Mouse (Mus musculus) cerebral cortex, adult 2 months (tissue): Measurements from ENCODE around the gene Ssr4.

Experiments used
- WGBS: fragments of 180-500 bp; shearing (Covaris S2); methylation state at CpG from one replicate; pipeline ENCODE4 v1.1.7; 2018; 5-methylcytosine and 5-hydroxymethylcytosine counted together

Ssr4 gene

GRCm38 (mm10) chrX:73786364-73787224 lies at the start of gene Ssr4, which contains the start of gene Idh3g:
TSS of gene Ssr4 (plus strand) at chrX:73787028.
TSS of gene Idh3g (minus strand) at chrX:73786897.
- WGBS: 5% methylated on average over 52 of the region's 52 CpGs

GRCm38 (mm10) chrX:73738155-73738554 lies 48.7 kb upstream of the Ssr4 start:
- WGBS: 77% methylated on average over 1 of the region's 1 CpGs

DNA sequence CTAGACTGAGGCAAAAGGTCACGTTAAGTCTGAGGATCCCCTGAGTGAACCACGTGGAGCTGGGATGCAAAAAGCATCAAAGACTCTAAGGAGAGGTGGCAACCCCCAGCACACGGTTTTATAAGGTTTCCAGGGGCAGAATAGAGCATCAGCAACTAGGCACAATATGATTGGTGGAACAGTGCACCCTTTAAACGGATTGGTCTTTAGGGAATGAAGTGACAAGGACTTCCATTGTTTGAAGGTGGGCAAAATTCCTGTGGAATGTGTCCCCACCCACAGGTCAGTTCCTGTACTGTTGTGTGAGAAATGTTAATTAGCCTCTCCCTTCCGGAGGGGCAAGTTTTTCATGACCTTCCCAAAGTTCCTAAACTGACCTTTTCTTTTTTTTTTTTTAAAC lies 47.7 kb upstream of the Ssr4 start:
- WGBS: 63% methylated on average over 5 of the region's 5 CpGs

GRCm38 (mm10) chrX:73739841-73740240 lies 47.0 kb upstream of the Ssr4 start:
- WGBS: 96% methylated on average over 7 of the region's 7 CpGs

DNA sequence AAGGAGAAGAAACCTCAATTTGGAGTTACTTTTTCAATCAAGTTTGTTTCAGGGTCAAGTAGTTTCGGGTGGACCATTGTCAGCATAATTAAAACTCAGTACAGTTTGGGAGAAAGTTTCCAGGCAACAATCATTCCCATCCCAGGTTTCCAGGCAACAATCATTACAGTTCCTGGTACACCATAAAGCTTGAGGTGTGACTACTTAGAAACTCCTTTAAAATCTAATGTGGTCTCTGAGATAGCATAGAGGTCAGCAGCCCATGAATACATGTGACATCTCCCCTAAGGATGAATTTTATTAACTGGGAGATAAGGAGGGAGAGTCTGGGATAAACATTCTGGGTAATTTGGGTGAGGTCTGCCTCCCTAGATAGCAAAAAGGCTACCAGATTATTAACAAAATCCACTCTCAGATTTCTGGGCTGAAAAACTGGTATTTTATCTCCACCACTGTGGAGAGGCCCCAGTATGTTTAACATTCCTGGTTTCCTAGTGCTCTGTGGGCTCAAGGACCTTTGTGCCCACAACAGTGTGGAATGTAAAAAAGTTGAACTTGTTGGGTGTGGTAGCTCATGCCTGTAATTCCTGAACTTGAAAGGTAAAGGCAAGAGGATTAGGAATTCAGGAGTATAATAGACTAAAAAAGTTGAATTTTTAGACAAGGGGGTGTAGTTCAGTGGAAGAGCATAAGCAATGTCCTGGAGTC lies 41.9 kb upstream of the Ssr4 start:
- WGBS: 85% methylated on average over 1 of the region's 1 CpGs

GRCm38 (mm10) chrX:73748977-73749376 lies 37.9 kb upstream of the Ssr4 start:
- 95% methylated on average over 1 of the region's 1 CpGs for WGBS

DNA sequence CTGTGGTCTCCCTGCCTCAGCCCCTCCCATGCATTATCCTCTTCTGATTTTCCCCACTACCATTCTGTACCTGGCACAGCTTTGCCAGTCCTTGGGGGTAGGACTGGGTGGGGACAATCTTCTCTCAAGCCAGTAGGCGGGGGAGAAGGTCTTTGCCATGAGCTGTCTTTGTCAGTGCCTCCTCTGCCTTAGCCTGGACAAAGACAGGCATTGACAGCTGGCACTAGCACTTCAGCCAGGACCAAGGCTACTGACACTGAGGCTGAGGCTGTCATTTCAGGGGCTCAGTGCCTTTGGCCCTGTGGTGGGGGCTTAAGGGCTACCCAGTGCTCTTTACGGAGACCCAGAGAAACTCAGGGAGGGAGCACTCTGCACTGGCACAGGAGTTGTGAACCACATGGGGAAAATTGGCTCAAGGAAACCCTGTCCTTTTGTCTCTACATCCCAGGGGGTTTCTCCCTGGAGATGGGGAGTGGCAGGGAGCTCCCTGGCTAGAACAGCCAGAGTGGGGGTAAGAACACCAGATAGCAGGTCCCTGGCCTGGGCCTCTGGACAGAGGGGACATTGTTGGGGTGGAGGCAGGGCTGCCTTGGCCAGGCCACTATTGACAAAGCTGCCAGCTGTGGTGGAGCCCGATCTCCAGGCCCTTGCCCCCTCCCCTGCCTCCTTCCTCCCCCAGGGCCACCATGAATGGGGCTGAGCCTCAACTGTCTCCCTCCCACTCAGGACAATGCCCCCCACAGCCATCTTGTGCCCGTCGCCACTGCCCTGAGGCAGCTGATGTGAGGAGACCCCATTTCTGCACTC lies 30.3 kb upstream of the Ssr4 start, which contains the start of gene Plxnb3:
Gene Plxnb3 (plus strand): TSS at position 757 of the 807 bp plus-strand sequence.
- 65% methylated on average over 5 of the region's 5 CpGs for WGBS

DNA sequence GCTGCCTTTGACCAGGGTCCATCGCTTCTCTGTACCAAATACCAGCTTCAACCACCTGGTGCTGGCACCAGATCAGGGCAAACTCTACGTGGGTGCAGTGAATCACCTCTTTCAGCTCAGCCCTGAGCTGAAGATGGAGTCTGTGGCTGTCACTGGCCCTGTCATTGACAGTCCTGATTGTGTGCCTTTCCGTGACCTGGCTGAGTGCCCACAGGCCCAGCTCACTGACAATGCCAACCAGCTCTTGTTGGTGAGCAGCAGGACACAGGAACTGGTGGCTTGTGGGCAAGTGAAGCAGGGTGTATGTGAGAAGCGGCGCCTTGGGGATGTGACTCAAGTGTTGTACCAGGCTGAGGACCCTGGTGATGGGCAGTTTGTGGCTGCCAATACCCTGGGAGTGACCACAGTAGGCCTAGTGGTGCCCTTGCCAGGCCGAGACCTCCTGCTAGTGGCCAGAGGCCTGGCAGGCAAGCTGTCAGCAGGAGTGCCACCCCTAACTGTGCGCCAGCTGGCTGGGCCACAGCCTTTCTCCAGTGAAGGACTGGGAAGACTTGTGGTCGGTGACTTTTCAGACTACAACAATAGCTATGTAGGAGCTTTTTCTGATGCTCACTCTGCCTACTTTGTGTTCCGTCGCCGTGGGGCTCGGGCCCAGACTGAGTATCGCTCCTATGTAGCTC lies 28.1 kb upstream of the Ssr4 start:
- 66% methylated on average over 13 of the region's 13 CpGs for WGBS

GRCm38 (mm10) chrX:73765311-73765710 lies 21.5 kb upstream of the Ssr4 start:
- WGBS: 67% methylated on average over 1 of the region's 1 CpGs

DNA sequence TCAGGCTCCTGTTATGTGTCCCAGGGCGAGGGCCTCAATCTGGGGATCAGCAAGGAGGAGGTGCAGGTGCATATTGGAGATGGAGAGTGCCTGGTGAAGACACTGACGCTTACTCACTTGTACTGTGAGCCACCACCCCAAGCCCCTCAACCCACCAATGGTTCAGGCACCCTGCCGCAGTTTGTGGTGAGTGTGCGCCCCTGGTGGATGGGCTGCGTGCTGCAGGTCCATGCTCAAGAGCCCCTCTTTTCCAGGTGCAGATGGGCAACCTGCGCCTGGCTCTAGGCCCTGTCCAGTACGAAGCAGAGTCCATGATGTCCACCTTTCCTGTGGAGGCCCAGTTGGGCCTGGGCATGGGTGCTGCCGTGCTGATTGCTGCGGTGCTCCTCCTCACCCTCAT lies 19.6 kb upstream of the Ssr4 start:
- WGBS: 66% methylated on average over 9 of the region's 9 CpGs

DNA sequence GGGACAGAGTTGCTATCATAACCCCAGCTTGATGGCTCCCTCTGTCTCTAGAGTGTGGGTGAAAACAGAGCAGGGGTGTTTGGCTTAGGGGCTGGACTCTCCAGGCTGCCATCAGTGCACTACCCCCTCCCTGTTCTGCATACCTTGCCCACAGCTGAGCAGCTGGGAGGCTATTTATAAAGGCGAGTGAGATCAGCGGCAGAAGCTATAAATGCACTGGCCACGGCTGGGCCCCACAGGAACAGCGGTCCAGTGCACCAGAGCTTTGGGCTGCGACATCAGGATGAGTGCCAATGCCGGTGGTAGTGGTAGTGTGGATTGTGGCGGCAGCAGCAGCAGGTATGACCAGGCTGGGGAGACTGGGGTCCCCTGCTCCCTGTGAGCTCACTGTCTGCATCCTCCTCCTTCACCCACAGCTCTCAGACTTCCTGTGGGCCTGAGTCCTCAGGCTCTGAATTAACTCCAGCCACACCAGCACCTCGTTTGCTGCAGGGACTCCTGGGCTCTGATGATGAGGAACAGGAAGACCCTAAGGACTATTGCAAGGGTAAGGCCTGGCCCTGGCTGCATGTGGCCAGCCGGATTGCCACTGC lies 12.6 kb upstream of the Ssr4 start, which contains the start of gene Srpk3:
Gene Srpk3 (plus strand): TSS at position 238 of the 593 bp plus-strand sequence.
- WGBS: 25% methylated on average over 9 of the region's 9 CpGs

GRCm38 (mm10) chrX:73774802-73775483 lies 11.9 kb upstream of the Ssr4 start:
- WGBS: 66% methylated on average over 10 of the region's 10 CpGs

DNA sequence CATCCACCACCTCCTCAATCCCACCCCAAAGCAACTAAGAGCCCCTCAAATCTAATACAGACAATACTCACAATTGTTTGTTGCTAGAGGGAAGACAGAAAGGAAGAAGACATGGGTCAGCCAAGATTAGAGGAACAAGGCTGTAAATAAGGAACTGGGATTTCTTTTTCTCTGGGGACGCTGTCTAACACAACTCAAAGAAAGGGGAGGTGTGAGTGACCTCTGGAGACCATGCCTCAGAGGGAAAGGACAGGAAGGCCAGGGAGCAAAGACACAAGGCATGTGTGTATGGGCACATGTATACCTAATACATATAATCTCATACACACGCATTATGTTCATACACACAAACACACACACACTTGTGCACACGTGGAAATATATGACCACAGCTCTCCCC lies 4.6 kb upstream of the Ssr4 start:
- 72% methylated on average over 3 of the region's 3 CpGs for WGBS

DNA sequence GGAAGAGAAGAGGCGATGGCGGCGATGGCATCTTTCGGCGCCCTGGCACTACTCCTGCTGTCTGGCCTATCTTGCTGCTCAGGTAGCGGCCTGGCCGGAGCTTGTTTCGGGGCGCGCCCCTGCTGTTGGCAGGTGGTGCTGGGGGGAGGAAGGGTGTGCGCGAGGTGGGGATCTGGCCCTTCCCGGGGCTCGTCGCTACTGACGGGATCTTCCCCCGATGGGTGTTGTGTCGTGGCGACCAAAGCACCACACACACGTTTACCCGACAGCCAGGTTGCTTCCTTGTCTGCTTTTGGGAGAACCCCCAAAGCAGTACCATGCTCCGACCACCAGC lies 364 bp downstream of the Ssr4 start:
- WGBS: 1% methylated on average over 17 of the region's 22 CpGs

DNA sequence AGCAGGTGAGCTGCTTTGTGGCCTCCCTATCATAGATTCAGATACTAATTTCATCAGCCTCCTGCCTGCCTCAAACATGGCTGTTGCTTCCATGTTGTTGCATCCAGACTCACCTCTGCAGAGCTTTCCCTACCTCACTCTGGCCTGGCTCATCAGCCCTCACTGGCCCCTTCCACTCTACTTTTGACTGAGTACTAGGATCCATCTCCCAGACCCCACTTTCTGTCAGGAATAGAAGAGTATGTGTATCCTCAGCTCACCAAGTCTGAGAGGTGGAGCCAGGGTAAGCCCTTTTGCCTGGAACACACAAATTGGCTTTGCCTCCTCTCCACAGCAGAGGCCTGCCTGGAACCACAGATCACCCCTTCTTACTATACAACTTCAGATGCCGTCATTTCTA lies 1.7 kb downstream of the Ssr4 start:
- 76% methylated on average over 1 of the region's 1 CpGs for WGBS

DNA sequence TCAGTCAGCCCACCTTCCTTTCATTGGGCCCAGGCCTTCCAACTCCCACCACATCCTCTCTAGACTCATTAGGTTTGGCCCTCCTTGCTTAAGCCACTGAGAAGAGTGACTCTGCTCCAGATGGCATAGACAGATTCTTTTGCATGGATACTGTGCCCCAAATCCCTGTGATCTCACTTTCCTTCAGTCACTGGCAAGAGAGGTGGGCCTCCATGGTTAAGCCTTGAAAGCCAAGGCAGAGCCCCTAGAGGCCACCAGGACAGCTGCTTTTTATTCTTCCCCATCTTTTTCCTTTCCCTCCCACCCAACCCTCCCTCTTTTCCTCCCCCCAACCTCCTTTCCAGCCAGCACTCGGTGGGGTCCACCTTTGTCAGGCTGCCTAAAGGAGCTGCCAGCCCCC lies 6.7 kb downstream of the Ssr4 start:
- WGBS: no CpG with 5 or more reads among the region's 1 CpGs

GRCm38 (mm10) chrX:73797511-73797910 lies 10.7 kb downstream of the Ssr4 start:
- WGBS: 84% methylated on average over 2 of the region's 2 CpGs

DNA sequence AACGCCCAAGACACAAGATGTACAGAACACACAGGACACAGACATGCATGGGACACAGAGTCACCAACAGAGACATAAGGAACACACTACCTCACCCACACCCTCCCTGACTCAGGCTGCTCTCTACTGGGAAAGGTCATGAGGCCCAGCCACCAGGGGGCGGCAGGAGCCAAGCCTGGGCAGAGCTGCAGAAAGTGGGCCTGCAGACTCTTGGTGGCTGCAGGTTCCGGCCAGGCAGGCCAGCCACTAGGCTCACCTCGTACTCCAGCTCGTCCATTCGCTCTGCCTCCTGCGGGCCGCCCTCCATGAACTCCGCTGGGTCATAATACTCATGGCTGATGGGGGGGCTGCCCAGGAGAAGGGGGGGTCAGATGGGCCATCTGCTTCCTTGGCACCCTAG lies 11.7 kb downstream of the Ssr4 start:
- WGBS: 27% methylated on average over 8 of the region's 9 CpGs

DNA sequence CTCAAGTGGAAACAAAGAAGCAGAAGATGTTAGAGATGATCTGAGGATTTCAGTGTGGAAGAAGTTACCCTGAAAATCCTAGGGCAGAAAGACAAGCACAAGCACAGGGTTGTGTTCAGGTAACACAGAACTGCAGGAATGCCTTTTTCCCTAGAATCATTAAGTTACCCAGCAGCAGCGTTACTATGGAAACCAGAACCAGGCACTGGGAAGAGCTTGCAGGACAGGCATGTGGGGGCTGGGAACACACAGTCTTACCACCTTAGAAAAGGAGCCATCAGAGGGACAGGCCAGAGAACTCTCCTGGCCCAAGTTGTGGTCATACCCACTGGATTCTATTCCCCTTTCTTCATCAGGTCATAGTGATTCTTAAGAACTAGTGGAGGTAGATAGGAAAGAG lies 19.0 kb downstream of the Ssr4 start:
- WGBS: 47% methylated on average over 1 of the region's 1 CpGs

DNA sequence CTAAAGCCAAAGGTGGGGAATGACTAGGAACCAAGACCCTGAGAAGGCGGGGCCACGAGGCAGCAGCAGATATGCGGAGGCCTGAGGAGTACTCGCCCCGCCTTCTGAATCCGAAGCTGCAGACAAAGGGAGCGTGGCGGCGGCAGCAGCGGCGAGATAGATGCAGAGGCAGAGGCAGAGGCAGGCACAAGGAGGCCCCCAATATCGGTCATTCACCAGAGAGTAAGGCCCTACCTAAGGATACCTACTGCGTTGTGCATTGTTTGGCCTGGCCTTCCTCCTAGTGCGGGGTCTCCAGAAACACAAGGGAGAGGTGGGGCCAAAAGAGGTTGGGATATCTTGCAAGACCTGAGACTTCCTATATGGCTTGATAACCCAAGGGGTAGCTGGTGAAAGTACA lies 28.2 kb downstream of the Ssr4 start:
- 20% methylated on average over 14 of the region's 14 CpGs for WGBS
